ENCODE assay signal across 17 mouse cellular contexts in genomic region chr10:16620804-16621559, GRCm38 (mm10).
A peak's percentile ranks its signal among the peaks of the same experiment; 100 is the strongest.
DNase-seq lines count a peak whose midpoint lies in the region; TF ChIP-seq lines count a peak whose summit lies in the region.
"Had no signal": no experiment of that assay in that cellular context is flagged by ENCODE, and none has a peak within 500 bp of the region (broad histone marks: within the 10 kb centered on the region; RNA-seq: fewer than 3 reads in every experiment).

No protein-coding gene starts in this region.

- H3K4me3 ChIP-seq in gastrocnemius, adult 2 months: no peak overlapping the region
- H3K4me3 ChIP-seq: erythroblast, embryonic 14.5 days; limb, embryonic 15.5 days; neural tube, embryonic 12.5 days had no signal

- peak overlapping the region; percentile 52; the same call in 1 of the 2 replicates for H3K27ac ChIP-seq in gastrocnemius, adult 2 months
- H3K27ac ChIP-seq: limb, embryonic 15.5 days; neural tube, embryonic 12.5 days had no signal

- intact Hi-C loops in gastrocnemius, adult 2 months (cut with DNase I): no loop called here

- TF ChIP-seq CTCF in gastrocnemius, adult 2 months (IDR thresholded peaks at IDR 0.05): no peak

- no peak for DNase-seq in gastrocnemius, adult 2 months
- DNase-seq in gastrocnemius, postnatal 25 days: no peak
- DNase-seq in 3134 (ENCODE audit: extremely low read depth, insufficient read length, low spot score): peak; percentile 64
- peak; percentile 69 for DNase-seq in NIH3T3 (ENCODE audit: low read depth)
- peak; percentile 61 for DNase-seq in forelimb bud, embryonic 11.5 days (ENCODE audit: low read depth, low spot score)
- DNase-seq in neural tube, embryonic 10.5 days (ENCODE audit: extremely low spot score, low spot score): no peak
- DNase-seq in B cell, adult 2 months: no peak
- no peak for DNase-seq in frontal cortex, postnatal 25 days (ENCODE audit: low spot score in 2 of 2)
- DNase-seq: cerebellum, adult 18-20 months; kidney, adult 11 months; kidney, postnatal 36 days; lung, adult 2 months; lung, postnatal 4 days; thymus, adult 2 months had no signal

Comparison
In these comparisons a context has a peak if more than half of its experiments do, and no peak if none do; other contexts are left out.
1. DNase-seq: peak in 3134 (single experiment), NIH3T3 (single experiment) and forelimb bud, embryonic 11.5 days (single experiment); none in gastrocnemius, adult 2 months (single experiment), gastrocnemius, postnatal 25 days (single experiment), neural tube, embryonic 10.5 days (single experiment), B cell, adult 2 months (0 of 2) and frontal cortex, postnatal 25 days (0 of 2).